Mouse (Mus musculus): ENCODE data around the gene Dazap2. TPM values are rescaled to one million over a fixed set of nuclear protein-coding genes. Genes with fewer than 3 reads are reported as not detected.
A peak's percentile ranks its signal among the peaks of the same experiment; 100 is the strongest.
"Not testable (repeated sequence)": the region's sequence is repeated elsewhere in the genome, so short reads cannot be mapped to it uniquely, and the experiment has no call there.

The Dazap2 gene
- total RNA-seq, 2 experiments from 2014 or later: 169 to 241 TPM

- DNase-seq (ENCODE audit: low spot score in 2 of 2): no peak
Measured at GRCm38 (mm10) chr15:100601669-100602068, 13.5 kb upstream of the Dazap2 start.

GRCm38 (mm10) chr15:100606677-100607076 lies 8.5 kb upstream of the Dazap2 start:
- not testable (repeated sequence) for DNase-seq (ENCODE audit: low spot score in 2 of 2)

DNA sequence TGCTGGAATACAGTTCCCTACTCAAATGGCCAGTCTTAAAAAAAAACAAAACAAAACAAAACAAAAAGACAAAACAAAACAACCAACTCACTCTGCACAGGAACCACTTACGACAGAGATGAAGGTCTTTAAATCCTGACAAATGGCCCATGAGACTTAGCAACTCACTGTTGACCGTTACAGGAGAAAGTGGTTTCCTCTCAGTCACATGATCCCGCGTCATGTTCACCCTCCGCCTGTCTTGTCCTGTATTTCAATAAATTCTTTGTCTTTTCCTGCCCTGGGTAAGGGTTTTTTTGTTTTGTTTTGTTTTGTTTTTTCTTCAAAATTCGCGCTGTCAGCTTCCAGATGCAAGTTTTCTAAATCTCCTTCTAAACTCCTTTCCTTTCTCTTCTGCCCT lies 3.2 kb upstream of the Dazap2 start:
- DNase-seq (ENCODE audit: low spot score in 2 of 2): no peak

DNA sequence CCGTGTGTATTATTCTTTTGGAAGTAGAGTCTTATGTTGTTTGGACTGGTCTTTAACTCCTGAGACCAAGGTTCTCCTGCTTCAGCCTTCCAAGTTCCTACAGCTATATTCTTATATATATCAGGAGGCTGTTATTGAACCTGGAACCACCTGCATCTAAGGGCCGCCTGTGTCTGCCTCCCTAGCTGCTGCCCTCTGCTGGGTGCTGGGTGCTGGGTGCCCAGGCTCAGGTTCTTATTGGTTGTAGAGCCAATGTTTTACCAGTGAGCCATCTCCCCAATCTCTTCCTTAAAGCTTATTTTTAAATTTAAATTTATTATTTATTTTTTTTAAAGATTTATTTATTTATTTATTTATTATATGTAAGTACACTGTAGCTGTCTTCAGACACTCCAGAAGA lies 2.7 kb upstream of the Dazap2 start:
- DNase-seq (ENCODE audit: low spot score in 2 of 2): no peak

GRCm38 (mm10) chr15:100613584-100613983 lies 1.6 kb upstream of the Dazap2 start:
- peak; percentile 73 to 79 for DNase-seq (ENCODE audit: low spot score in 2 of 2)

GRCm38 (mm10) chr15:100614218-100614995 lies 742 bp upstream of the Dazap2 start:
- no peak for DNase-seq (ENCODE audit: low spot score in 2 of 2)

DNA sequence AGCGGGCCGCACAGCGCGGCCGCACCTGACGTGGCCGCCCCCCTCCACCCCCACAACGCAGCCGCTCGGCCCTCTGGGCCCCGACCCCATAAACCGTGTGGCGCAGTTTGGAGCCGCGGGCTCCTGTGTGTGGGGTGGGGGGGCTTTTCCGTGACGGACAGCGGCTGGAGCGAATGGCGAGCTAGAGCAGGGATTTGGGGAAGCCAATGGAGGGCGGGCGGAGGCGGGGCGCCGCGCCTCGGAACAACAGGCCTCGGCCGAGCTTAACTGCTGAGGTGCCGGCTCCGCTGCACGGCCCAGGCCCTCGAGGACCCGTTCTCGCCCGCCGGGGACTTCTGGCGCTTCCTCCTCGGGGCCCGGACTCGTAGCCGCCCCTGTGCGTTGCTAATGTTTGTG lies 674 bp downstream of the Dazap2 start:
- peak; percentile 85 to 86 for DNase-seq (ENCODE audit: low spot score in 2 of 2)

GRCm38 (mm10) chr15:100616221-100616620 lies 1.1 kb downstream of the Dazap2 start:
- DNase-seq (ENCODE audit: low spot score in 2 of 2): no peak

- DNase-seq (ENCODE audit: low spot score in 2 of 2): no peak
Measured at GRCm38 (mm10) chr15:100619200-100619599, 4.1 kb downstream of the Dazap2 start.

GRCm38 (mm10) chr15:100621671-100622070 lies 6.5 kb downstream of the Dazap2 start:
- not testable (repeated sequence) for DNase-seq (ENCODE audit: low spot score in 2 of 2)

- no peak for DNase-seq (ENCODE audit: low spot score in 2 of 2)
Measured at GRCm38 (mm10) chr15:100622164-100622563, 7.0 kb downstream of the Dazap2 start.

- DNase-seq (ENCODE audit: low spot score in 2 of 2): no peak
Measured at GRCm38 (mm10) chr15:100623754-100624153, 8.6 kb downstream of the Dazap2 start.

GRCm38 (mm10) chr15:100624435-100624834 lies 9.3 kb downstream of the Dazap2 start:
- DNase-seq (ENCODE audit: low spot score in 2 of 2): no peak

- no peak for DNase-seq (ENCODE audit: low spot score in 2 of 2)
Measured at GRCm38 (mm10) chr15:100627287-100627686, 12.1 kb downstream of the Dazap2 start.

DNA sequence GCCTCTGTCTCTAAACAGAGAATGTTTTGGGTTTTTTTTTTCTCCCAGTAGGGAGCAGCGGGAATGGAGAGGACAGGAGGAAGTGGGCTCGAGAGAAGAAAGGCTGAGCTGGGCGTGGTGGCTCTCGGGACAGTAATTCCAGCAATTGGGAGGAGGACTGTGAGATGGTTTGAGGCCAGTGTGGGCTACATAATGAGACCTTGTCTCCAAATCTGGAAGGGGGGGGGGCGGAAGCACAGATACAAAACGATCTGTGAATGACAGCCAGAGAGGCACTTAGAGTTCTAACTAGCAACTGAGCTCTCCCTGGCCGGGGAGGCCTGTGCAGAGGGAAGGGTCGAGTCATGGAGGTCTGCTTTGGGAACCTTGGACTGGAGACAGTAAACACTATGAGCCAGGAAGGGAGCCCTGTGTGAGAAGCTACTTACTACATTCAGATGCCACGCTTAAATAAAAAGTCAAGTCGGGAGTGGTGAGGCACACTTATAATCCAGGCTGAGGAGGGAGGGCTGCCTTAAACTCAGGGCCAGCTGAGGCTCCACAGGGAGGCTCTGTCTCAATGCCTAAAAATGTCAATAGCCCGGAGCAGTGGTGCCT lies 12.7 kb downstream of the Dazap2 start:
- no peak for DNase-seq (ENCODE audit: low spot score in 2 of 2)

DNA sequence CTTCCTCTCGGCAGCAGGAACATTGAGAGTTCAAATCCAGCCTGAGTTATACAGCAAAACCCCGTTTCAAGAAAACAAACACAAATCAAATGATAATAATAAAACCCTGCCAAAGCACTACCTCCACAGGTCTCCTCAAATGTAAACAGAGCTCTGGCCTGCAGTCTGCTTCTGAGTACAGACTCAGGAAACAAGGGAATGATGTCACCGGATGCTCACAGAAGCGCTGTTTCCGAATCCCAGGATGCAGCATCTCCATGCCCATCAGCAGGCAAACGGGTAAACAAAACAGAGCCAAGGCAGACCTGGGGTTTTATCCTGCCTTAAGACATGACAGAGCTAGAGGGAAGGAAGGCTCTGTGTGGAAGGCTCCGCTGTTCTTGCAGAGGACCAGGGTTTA lies 13.6 kb downstream of the Dazap2 start:
- DNase-seq (ENCODE audit: low spot score in 2 of 2): no peak

- no peak for DNase-seq (ENCODE audit: low spot score in 2 of 2)
Measured at GRCm38 (mm10) chr15:100630126-100630525, 15.0 kb downstream of the Dazap2 start.

- DNase-seq (ENCODE audit: low spot score in 2 of 2): no peak
Measured at GRCm38 (mm10) chr15:100631454-100632170, 16.5 kb downstream of the Dazap2 start.

DNA sequence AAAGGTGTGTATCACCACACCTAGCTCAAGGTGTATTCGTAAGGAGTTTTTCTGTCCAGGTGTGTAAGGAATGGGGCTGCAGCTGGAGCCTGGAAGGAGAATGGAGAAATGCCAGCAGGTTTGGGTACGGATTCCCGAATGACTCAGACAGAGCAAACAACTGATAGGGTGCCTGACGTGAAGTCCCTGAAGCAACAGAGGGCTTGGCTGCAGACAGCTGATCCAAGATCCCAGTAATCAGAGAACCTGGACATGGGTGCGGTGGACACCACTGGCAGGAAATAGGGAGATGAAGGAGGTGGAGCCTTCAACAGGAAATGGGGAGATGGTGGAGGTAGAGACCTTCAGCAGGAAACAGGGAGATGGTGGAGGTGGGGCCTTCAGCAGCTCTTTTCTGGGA lies 17.2 kb downstream of the Dazap2 start:
- DNase-seq (ENCODE audit: low spot score in 2 of 2): no peak

DNA sequence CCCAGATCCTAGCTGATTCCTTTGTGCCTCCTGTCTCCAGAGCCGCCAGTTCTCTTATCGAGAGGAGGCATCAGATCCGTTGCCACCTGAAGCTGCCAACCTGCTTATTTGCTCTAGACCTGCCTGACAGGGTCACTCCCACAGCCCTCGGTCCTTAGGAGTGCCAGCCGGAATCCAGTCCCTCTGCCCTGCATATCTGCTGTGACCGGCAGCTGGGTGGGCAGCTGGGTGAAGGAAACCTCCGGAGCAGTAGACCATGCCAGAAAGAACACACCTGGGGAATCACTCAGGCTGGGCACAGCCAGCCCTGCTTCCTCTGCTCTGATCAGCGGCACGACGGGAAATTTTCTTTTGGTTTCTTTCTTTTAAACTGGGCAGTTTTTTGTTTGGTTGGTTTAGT lies 18.2 kb downstream of the Dazap2 start:
- no peak for DNase-seq (ENCODE audit: low spot score in 2 of 2)

DNA sequence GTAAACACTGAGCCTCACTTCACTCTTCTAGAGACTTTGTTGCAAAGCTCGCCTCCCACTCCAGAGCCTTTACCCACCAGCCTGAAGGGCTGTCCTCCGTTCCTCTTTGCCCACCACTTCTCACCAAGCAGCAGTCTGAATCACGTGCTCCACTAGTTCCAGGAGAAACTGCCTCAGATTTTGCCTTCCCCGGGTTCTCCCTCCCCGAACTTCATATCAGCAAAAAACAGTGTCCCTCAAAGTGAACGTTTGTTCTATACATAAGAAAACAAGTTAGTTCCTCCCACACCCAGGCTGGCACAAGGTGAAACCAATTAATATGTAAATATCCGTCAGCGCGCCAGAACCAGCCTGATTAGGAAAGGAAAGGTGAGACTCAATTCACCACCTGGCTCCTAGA lies 20.1 kb downstream of the Dazap2 start:
- DNase-seq (ENCODE audit: low spot score in 2 of 2): no peak
